In the genomic region with DNA sequence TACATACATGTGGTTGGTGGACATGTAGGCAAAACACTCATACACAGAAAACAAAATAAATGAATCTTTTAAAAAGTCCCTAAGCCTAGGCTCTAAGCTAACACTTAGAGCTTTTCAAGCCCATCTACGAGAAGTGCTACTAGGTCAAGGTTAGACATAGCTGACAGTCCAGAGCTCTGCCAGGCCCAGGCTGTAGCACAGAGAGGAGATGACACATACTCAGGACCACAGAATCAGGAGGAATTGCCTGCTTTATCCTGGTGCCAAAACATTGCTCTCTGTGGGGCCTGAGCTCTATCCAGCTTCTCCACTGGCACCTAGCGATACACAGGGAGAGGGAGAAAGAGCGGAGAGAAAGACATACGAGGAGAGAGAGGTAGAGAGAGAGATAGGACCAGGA, we compare ENCODE assay signal across 34 mouse cellular contexts. TPM values are rescaled to one million over a fixed set of nuclear protein-coding genes. Genes with fewer than 3 reads are reported as not detected.
DNase-seq lines count a peak whose midpoint lies in the region; ATAC-seq lines count a peak whose summit lies in the region.
"Had no signal": no experiment of that assay in that cellular context is flagged by ENCODE, and none has a peak within 500 bp of the region (broad histone marks: within the 10 kb centered on the region; RNA-seq: fewer than 3 reads in every experiment).

No protein-coding gene starts in this region.

- H3K36me3 ChIP-seq in stomach, embryonic 16.5 days (ENCODE audit: control insufficient read depth, insufficient read depth, low read length) = no peaks in the 10 kb centered on the region
- H3K36me3 ChIP-seq: embryonic facial prominence, embryonic 10.5 days; embryonic facial prominence, embryonic 13.5 days; forebrain, embryonic 12.5 days; forebrain, embryonic 15.5 days had no signal

- ATAC-seq in stomach, embryonic 16.5 days (ENCODE audit: insufficient read depth, low FRiP score) = no peak
- ATAC-seq: activated CD4-positive, CD25-positive, alpha-beta regulatory T cell, adult 4 months; forebrain, embryonic 15.5 days; hindbrain, postnatal 0 days; inflammation-experienced regulatory T-cells, adult 6 months; intestine, embryonic 16.5 days had no signal

- WGBS in stomach, embryonic 16.5 days = 85% methylated on average over 4 of the region's 4 CpGs

- peak overlapping the region; percentile 28; the same call in 1 of the 2 replicates for H3K9ac ChIP-seq in stomach, embryonic 16.5 days (ENCODE audit: low read length)
- H3K9ac ChIP-seq: embryonic facial prominence, embryonic 13.5 days; forebrain, embryonic 12.5 days; forebrain, embryonic 15.5 days; hindbrain, embryonic 14.5 days had no signal

- no peaks in the 10 kb centered on the region for H3K4me1 ChIP-seq in stomach, embryonic 16.5 days (ENCODE audit: control insufficient read depth, insufficient read depth, low read length)
- H3K4me1 ChIP-seq: embryonic facial prominence, embryonic 13.5 days; forebrain, embryonic 12.5 days; forebrain, embryonic 15.5 days had no signal

- peak overlapping the region; percentile 56; the same call in 1 of the 2 replicates for H3K27ac ChIP-seq in stomach, embryonic 16.5 days (ENCODE audit: low read length)
- H3K27ac ChIP-seq: embryonic facial prominence, embryonic 10.5 days; embryonic facial prominence, embryonic 13.5 days; forebrain, embryonic 12.5 days; forebrain, embryonic 15.5 days; heart, adult 2 months; hindbrain, embryonic 14.5 days; hindbrain, postnatal 0 days had no signal

- intact Hi-C loops in heart, postnatal 25 days (cut with DNase I) = no loop called here

- no peaks in the 10 kb centered on the region for H3K9me3 ChIP-seq in stomach, embryonic 16.5 days (replicated peaks; ENCODE audit: control insufficient read depth, low read length)
- H3K9me3 ChIP-seq: embryonic facial prominence, embryonic 10.5 days; embryonic facial prominence, embryonic 13.5 days; forebrain, embryonic 12.5 days; forebrain, embryonic 15.5 days had no signal

- peak overlapping the region; percentile 36; the same call in 1 of the 2 replicates for H3K4me2 ChIP-seq in stomach, embryonic 16.5 days (ENCODE audit: low read depth, low read length)
- H3K4me2 ChIP-seq: embryonic facial prominence, embryonic 13.5 days; forebrain, embryonic 12.5 days; forebrain, embryonic 15.5 days; heart, embryonic 11.5 days; hindbrain, embryonic 14.5 days had no signal

- H3K27me3 ChIP-seq in stomach, embryonic 16.5 days (ENCODE audit: control insufficient read depth, insufficient read depth, low read length) = no peaks in the 10 kb centered on the region
- H3K27me3 ChIP-seq: embryonic facial prominence, embryonic 13.5 days; forebrain, embryonic 12.5 days; forebrain, embryonic 15.5 days had no signal

- H3K4me3 ChIP-seq in stomach, embryonic 16.5 days (replicated peaks; ENCODE audit: low read length) = peak overlapping the region; percentile 14
- H3K4me3 ChIP-seq: embryonic facial prominence, embryonic 10.5 days; embryonic facial prominence, embryonic 13.5 days; erythroblast, embryonic 14.5 days; forebrain, embryonic 12.5 days; forebrain, embryonic 15.5 days; heart, adult 2 months had no signal

- peak; percentile 54 to 70 for DNase-seq in adrenal gland, adult (ENCODE audit: inconsistent age in 2 of 2, low spot score in 1 of 2)
- no peak for DNase-seq in adrenal gland, adult 18-20 months (ENCODE audit: low spot score in 2 of 2)
- peak; percentile 75 for DNase-seq in heart, adult 11 months
- DNase-seq in heart, postnatal 25 days (ENCODE audit: low spot score) = no peak
- no peak for DNase-seq in urinary bladder, postnatal 25 days (ENCODE audit: low spot score)
- DNase-seq: adrenal gland, adult 8-10 months; cerebellum, adult 11-12 months; cerebellum, adult 8-10 months; cerebellum, postnatal 10 days; cerebellum, postnatal 36 days; embryo, embryonic 11 days; gastrocnemius, postnatal 25 days; heart, adult 2 months; heart, postnatal 10 days; heart, postnatal 4 days had no signal

RNA-seq across cellular contexts. Expression of a gene that starts 2.5 kb away (rescaled TPM):
- total RNA-seq in adrenal gland, adult 18-20 months (2021) = not detected
- total RNA-seq in heart, postnatal 25 days (2021) = under 1 TPM in 1 of 2 experiments, not detected in 1; 0.17 TPM
- polyA plus RNA-seq in stomach, embryonic 16.5 days (2015; fragmentation: Nextera tagmentation; extraction: Ambion mirVana) = 711 and 1,131 TPM in 2 replicates
- total RNA-seq: adrenal gland, adult 8-10 months; gastrocnemius, adult 8-10 months; gastrocnemius, postnatal 25 days had no signal
- polyA plus RNA-seq: activated CD4-positive, CD25-positive, alpha-beta regulatory T cell, adult 4 months; embryonic facial prominence, embryonic 10.5 days; embryonic facial prominence, embryonic 13.5 days; erythroblast, embryonic 14.5 days; forebrain, embryonic 12.5 days; gonadal fat pad, adult 2 months; hindbrain, embryonic 11.5 days; inflammation-experienced regulatory T-cells, adult 6 months had no signal

RNA-seq across cellular contexts. Expression of a gene that starts 30.5 kb away (rescaled TPM):
- total RNA-seq in adrenal gland, adult 18-20 months (2021) = not detected
- total RNA-seq in heart, postnatal 25 days (2021) = not detected
- 1.7 and 3.7 TPM in 2 replicates for polyA plus RNA-seq in stomach, embryonic 16.5 days (2015; fragmentation: Nextera tagmentation; extraction: Ambion mirVana)
- total RNA-seq: gastrocnemius, adult 8-10 months; gastrocnemius, postnatal 25 days; heart, adult 2 months; heart, postnatal 10 days; heart, postnatal 4 days; hindbrain, postnatal 0 days had no signal
- polyA plus RNA-seq: activated CD4-positive, CD25-positive, alpha-beta regulatory T cell, adult 4 months; erythroblast, embryonic 14.5 days; hindbrain, embryonic 11.5 days; inflammation-experienced regulatory T-cells, adult 6 months had no signal

RNA-seq across cellular contexts. Expression of a gene that starts 30.7 kb away (rescaled TPM):
- total RNA-seq in adrenal gland, adult 18-20 months (2021) = not detected
- total RNA-seq in heart, postnatal 25 days (2021) = not detected
- not detected in 2 replicates for polyA plus RNA-seq in stomach, embryonic 16.5 days (2015; fragmentation: Nextera tagmentation; extraction: Ambion mirVana)
- total RNA-seq: adrenal gland, adult 8-10 months; ES-E14; gastrocnemius, adult 8-10 months; gastrocnemius, postnatal 25 days; heart, adult 2 months; heart, postnatal 10 days; heart, postnatal 4 days; hindbrain, postnatal 0 days had no signal
- polyA plus RNA-seq: activated CD4-positive, CD25-positive, alpha-beta regulatory T cell, adult 4 months; brain, embryonic 14.5 days; cortical plate, adult 2 months; embryonic facial prominence, embryonic 10.5 days; embryonic facial prominence, embryonic 13.5 days; erythroblast, embryonic 14.5 days; forebrain, embryonic 12.5 days; forebrain, embryonic 15.5 days; gonadal fat pad, adult 2 months; heart, adult 2 months; heart, embryonic 11.5 days; heart, embryonic 14.5 days; hindbrain, embryonic 11.5 days; hindbrain, embryonic 14.5 days; hindbrain, postnatal 0 days; inflammation-experienced regulatory T-cells, adult 6 months; intestine, embryonic 16.5 days had no signal

RNA-seq across cellular contexts. Expression of a gene that starts 50.4 kb away (rescaled TPM):
- total RNA-seq in adrenal gland, adult 18-20 months (2021) = under 1 TPM in 1 of 2 experiments, not detected in 1; 0.35 TPM
- not detected for total RNA-seq in heart, postnatal 25 days (2021)
- polyA plus RNA-seq in stomach, embryonic 16.5 days (2015; fragmentation: Nextera tagmentation; extraction: Ambion mirVana) = 0.27 TPM in 1 of 2 replicates, not detected in the other
- total RNA-seq: adrenal gland, adult 8-10 months; ES-E14; gastrocnemius, adult 8-10 months; gastrocnemius, postnatal 25 days; heart, adult 2 months; heart, postnatal 4 days; hindbrain, postnatal 0 days had no signal
- polyA plus RNA-seq: activated CD4-positive, CD25-positive, alpha-beta regulatory T cell, adult 4 months; brain, embryonic 14.5 days; cortical plate, adult 2 months; embryonic facial prominence, embryonic 10.5 days; erythroblast, embryonic 14.5 days; forebrain, embryonic 12.5 days; forebrain, embryonic 15.5 days; gonadal fat pad, adult 2 months; heart, embryonic 11.5 days; heart, embryonic 14.5 days; hindbrain, embryonic 11.5 days; hindbrain, embryonic 14.5 days; inflammation-experienced regulatory T-cells, adult 6 months; intestine, embryonic 16.5 days had no signal

Comparison
In these comparisons a context has a peak if more than half of its experiments do, and no peak if none do; other contexts are left out.
1. DNase-seq: peak in adrenal gland, adult (2 of 2) and heart, adult 11 months (single experiment); none in adrenal gland, adult 18-20 months (0 of 2), heart, postnatal 25 days (single experiment) and urinary bladder, postnatal 25 days (single experiment).